Mouse (Mus musculus) neural tube, embryonic 12.5 days (tissue): ENCODE measurements at regions not wholly inside any gene's neighbourhood (a gene's known extent, or its start where the extent isn't known, plus 50 kb on each side); places are given as distances from the start of the nearest gene placed in this dataset.
A peak's percentile ranks its signal among the peaks of the same experiment; 100 is the strongest.

Source experiments
- ATAC-seq: fragments of 200-750 bp; cut with Nextera tagmentation; 2 replicates; pipeline ENCODE4 v1.8.0; 2017; ENCODE audit warnings: low read depth, mild to moderate bottlenecking, moderate TSS enrichment, moderate library complexity; ENCODE audit not compliant: low FRiP score
- H3K27ac ChIP-seq: fragments of 300-500 bp; sonication (generic); 2 replicates; pipeline ENCODE4 v1.5.1; 2016
- H3K27me3 ChIP-seq: fragments of 300-500 bp; sonication (generic); replicated peaks from 2 replicates; pipeline ENCODE4 v1.6.1; 2016; ENCODE audit warnings: mild to moderate bottlenecking
- H3K36me3 ChIP-seq: fragments of 300-500 bp; sonication (generic); 2 replicates; pipeline ENCODE4 v1.6.1; 2016; ENCODE audit warnings: mild to moderate bottlenecking
- H3K4me1 ChIP-seq: fragments of 300-500 bp; sonication (generic); 2 replicates; pipeline ENCODE4 v1.6.1; 2016
- H3K4me2 ChIP-seq: fragments of 300-500 bp; sonication (generic); replicated peaks from 2 replicates; pipeline ENCODE4 v1.6.1; 2016; ENCODE audit warnings: mild to moderate bottlenecking
- H3K4me3 ChIP-seq: fragments of 300-500 bp; sonication (generic); 2 replicates; pipeline ENCODE4 v1.5.1; 2016
- H3K9ac ChIP-seq: fragments of 300-500 bp; sonication (generic); 2 replicates; pipeline ENCODE4 v1.6.1; 2016; ENCODE audit warnings: mild to moderate bottlenecking
- H3K9me3 ChIP-seq: fragments of 300-500 bp; sonication (generic); 2 replicates; pipeline ENCODE4 v1.6.1; 2016; ENCODE audit warnings: mild to moderate bottlenecking
- WGBS: fragments of 180-500 bp; shearing (Covaris S2); methylation state at CpG from one replicate; pipeline ENCODE4 v1.1.7; 2016; 5-methylcytosine and 5-hydroxymethylcytosine counted together

- Histone ChIP-seq H3K4me2 (no peak overlapping the region), H3K36me3 (no peaks in the 10 kb centered on the region), H3K27me3 (no peaks in the 10 kb centered on the region), H3K27ac (no peak overlapping the region), H3K4me3 (no peak overlapping the region), H3K9ac (no peak overlapping the region), H3K9me3 (no peaks in the 10 kb centered on the region), H3K4me1 (no peaks in the 10 kb centered on the region)
- ATAC-seq = peak; percentile 80
- 60% methylated on average over 3 of the region's 3 CpGs for WGBS
Observed at GRCm38 (mm10) chr5:69756769-69757485, 164.8 kb upstream of the Gnpda2 start.

GRCm38 (mm10) chr5:69756360-69756759 lies 164.2 kb upstream of the Gnpda2 start:
- ATAC-seq = peak; percentile 93
- no peak overlapping the region for H3K9ac ChIP-seq
- H3K4me3 ChIP-seq = no peak overlapping the region
- no peaks in the 10 kb centered on the region for H3K9me3 ChIP-seq
- H3K4me1 ChIP-seq = no peaks in the 10 kb centered on the region
- 42% methylated on average over 1 of the region's 1 CpGs for WGBS
- no peaks in the 10 kb centered on the region for H3K27me3 ChIP-seq
- no peak overlapping the region for H3K4me2 ChIP-seq
- H3K27ac ChIP-seq = no peak overlapping the region
- no peaks in the 10 kb centered on the region for H3K36me3 ChIP-seq

GRCm38 (mm10) chr5:69740511-69740910 lies 148.4 kb upstream of the Gnpda2 start:
- ATAC-seq = no peak
- Histone ChIP-seq H3K9ac (no peak overlapping the region), H3K4me2 (no peak overlapping the region), H3K9me3 (no peaks in the 10 kb centered on the region), H3K4me1 (no peaks in the 10 kb centered on the region), H3K27me3 (no peaks in the 10 kb centered on the region), H3K27ac (no peak overlapping the region), H3K4me3 (no peak overlapping the region), H3K36me3 (no peaks in the 10 kb centered on the region)
- 96% methylated on average over 1 of the region's 1 CpGs for WGBS

- no peak overlapping the region for H3K4me2 ChIP-seq
- no peaks in the 10 kb centered on the region for H3K4me1 ChIP-seq
- no peak overlapping the region for H3K9ac ChIP-seq
- no peaks in the 10 kb centered on the region for H3K9me3 ChIP-seq
- 88% methylated on average over 5 of the region's 5 CpGs for WGBS
- H3K27ac ChIP-seq = no peak overlapping the region
- H3K4me3 ChIP-seq = no peak overlapping the region
- ATAC-seq = no peak
- no peaks in the 10 kb centered on the region for H3K36me3 ChIP-seq
- no peaks in the 10 kb centered on the region for H3K27me3 ChIP-seq
Observed at GRCm38 (mm10) chr5:69721351-69722006, 129.3 kb upstream of the Gnpda2 start.

- Histone ChIP-seq H3K4me1 (no peaks in the 10 kb centered on the region), H3K9ac (no peak overlapping the region), H3K36me3 (no peaks in the 10 kb centered on the region), H3K4me3 (no peak overlapping the region), H3K4me2 (no peak overlapping the region), H3K9me3 (no peaks in the 10 kb centered on the region), H3K27ac (no peak overlapping the region), H3K27me3 (no peaks in the 10 kb centered on the region)
- peak; percentile 63; the same call in 1 of the 2 replicates for ATAC-seq
- WGBS = 51% methylated on average over 2 of the region's 2 CpGs
Observed at GRCm38 (mm10) chr5:69716087-69716486, 123.9 kb upstream of the Gnpda2 start.

GRCm38 (mm10) chr5:69707099-69707498 lies 115.0 kb upstream of the Gnpda2 start:
- 11% methylated on average over 2 of the region's 2 CpGs for WGBS
- ATAC-seq = no peak
- Histone ChIP-seq H3K36me3 (no peaks in the 10 kb centered on the region), H3K27ac (no peak overlapping the region), H3K9ac (no peak overlapping the region), H3K4me3 (no peak overlapping the region), H3K9me3 (no peaks in the 10 kb centered on the region), H3K4me1 (no peaks in the 10 kb centered on the region; the same call in 1 of the 2 replicates), H3K27me3 (no peaks in the 10 kb centered on the region), H3K4me2 (no peak overlapping the region)

- Histone ChIP-seq H3K4me3 (no peak overlapping the region), H3K9me3 (no peaks in the 10 kb centered on the region), H3K36me3 (no peaks in the 10 kb centered on the region), H3K27ac (no peak overlapping the region), H3K27me3 (no peaks in the 10 kb centered on the region), H3K4me2 (no peak overlapping the region), H3K9ac (no peak overlapping the region), H3K4me1 (no peaks in the 10 kb centered on the region; the same call in 1 of the 2 replicates)
- WGBS = 57% methylated on average over 4 of the region's 4 CpGs
- peak; percentile 44; the same call in 1 of the 2 replicates for ATAC-seq
Observed at GRCm38 (mm10) chr5:69705168-69705532, 113.0 kb upstream of the Gnpda2 start.

GRCm38 (mm10) chr5:69704261-69705167 lies 112.4 kb upstream of the Gnpda2 start:
- H3K9me3 ChIP-seq = no peaks in the 10 kb centered on the region
- no peak overlapping the region for H3K4me3 ChIP-seq
- H3K4me2 ChIP-seq = no peak overlapping the region
- no peaks in the 10 kb centered on the region for H3K36me3 ChIP-seq
- 0 out of 2 replicates have a peak, but pooled peaks have one; percentile 72 for ATAC-seq
- H3K4me1 ChIP-seq = no peaks in the 10 kb centered on the region; the same call in 1 of the 2 replicates
- 64% methylated on average over 2 of the region's 2 CpGs for WGBS
- no peak overlapping the region for H3K9ac ChIP-seq
- H3K27me3 ChIP-seq = no peaks in the 10 kb centered on the region
- no peak overlapping the region for H3K27ac ChIP-seq

GRCm38 (mm10) chr5:69678770-69679169 lies 86.6 kb upstream of the Gnpda2 start:
- Histone ChIP-seq H3K9me3 (no peaks in the 10 kb centered on the region), H3K9ac (no peak overlapping the region), H3K36me3 (no peaks in the 10 kb centered on the region), H3K27me3 (no peaks in the 10 kb centered on the region), H3K27ac (no peak overlapping the region), H3K4me2 (no peak overlapping the region), H3K4me3 (no peak overlapping the region), H3K4me1 (no peaks in the 10 kb centered on the region)
- 70% methylated on average over 3 of the region's 3 CpGs for WGBS
- no peak for ATAC-seq

GRCm38 (mm10) chr5:69678268-69678667 lies 86.1 kb upstream of the Gnpda2 start:
- Histone ChIP-seq H3K27me3 (no peaks in the 10 kb centered on the region), H3K36me3 (no peaks in the 10 kb centered on the region), H3K9ac (no peak overlapping the region), H3K27ac (no peak overlapping the region), H3K9me3 (no peaks in the 10 kb centered on the region), H3K4me2 (no peak overlapping the region), H3K4me3 (no peak overlapping the region), H3K4me1 (no peaks in the 10 kb centered on the region)
- no peak for ATAC-seq
- WGBS = 84% methylated on average over 3 of the region's 3 CpGs

GRCm38 (mm10) chr5:69665555-69665954 lies 73.4 kb upstream of the Gnpda2 start:
- Histone ChIP-seq H3K27ac (no peak overlapping the region), H3K27me3 (no peaks in the 10 kb centered on the region), H3K4me2 (no peak overlapping the region), H3K9ac (no peak overlapping the region), H3K9me3 (no peaks in the 10 kb centered on the region), H3K4me3 (no peak overlapping the region), H3K36me3 (no peaks in the 10 kb centered on the region), H3K4me1 (no peaks in the 10 kb centered on the region)
- no peak for ATAC-seq
- 69% methylated on average over 2 of the region's 2 CpGs for WGBS

GRCm38 (mm10) chr5:69663961-69664360 lies 71.8 kb upstream of the Gnpda2 start:
- Histone ChIP-seq H3K9me3 (no peaks in the 10 kb centered on the region), H3K4me1 (no peaks in the 10 kb centered on the region), H3K9ac (no peak overlapping the region), H3K36me3 (no peaks in the 10 kb centered on the region), H3K27me3 (no peaks in the 10 kb centered on the region), H3K4me2 (no peak overlapping the region), H3K27ac (no peak overlapping the region), H3K4me3 (no peak overlapping the region)
- ATAC-seq = no peak
- 81% methylated on average over 3 of the region's 3 CpGs for WGBS
